Mouse (Mus musculus): Measurements from ENCODE around the gene Macf1. TPM values are rescaled to one million over a fixed set of nuclear protein-coding genes. Genes with fewer than 3 reads are reported as not detected.

Macf1 gene
- 243 and 269 TPM in 2 replicates for total RNA-seq (2014; rRNA removed)
- 57.3 and 57.8 TPM in 2 replicates for polyA plus RNA-seq (2015; fragmentation: Nextera tagmentation; extraction: Ambion mirVana)

- Histone ChIP-seq H3K9me3 (ENCODE audit: low read length) (no peaks in the 10 kb centered on the region), H3K27me3 (ENCODE audit: insufficient read depth, low read length) (no peaks in the 10 kb centered on the region), H3K27ac (peak within 1 kb of the TSS; percentile 92; the same call in 1 of the 2 replicates), H3K4me1 (ENCODE audit: insufficient read depth, low read length) (0 out of 2 replicates have a peak, but pooled peaks cover 5% of the 10 kb centered on the region), H3K4me2 (ENCODE audit: low read depth, low read length) (peak within 1 kb of the TSS; percentile 91), H3K36me3 (ENCODE audit: insufficient read depth, low read length) (no peaks in the 10 kb centered on the region; the same call in 1 of the 2 replicates), H3K9ac (replicated peaks; ENCODE audit: low read length) (no peak within 1 kb of the TSS), H3K4me3 (ENCODE audit: low read length) (peak within 1 kb of the TSS; percentile 85)
- TF ChIP-seq CTCF (IDR thresholded peaks at IDR 0.05; ENCODE audit: low read depth): no peak
- WGBS: 83% methylated on average over 3 of the region's 3 CpGs
- DNase-seq (ENCODE audit: low spot score) (no peak), ATAC-seq (no peak)
These were observed at the start of gene Macf1 for GRCm38 (mm10) chr4:123684260-123684659. Gene Macf1, minus strand, starts transcription at chr4:123684360.

- no peak for TF ChIP-seq CTCF (IDR thresholded peaks at IDR 0.05; ENCODE audit: low read depth)
- no peak overlapping the region for H3K27ac ChIP-seq
- H3K9me3 ChIP-seq (ENCODE audit: low read length): no peaks in the 10 kb centered on the region
- H3K36me3 ChIP-seq (ENCODE audit: insufficient read depth, low read length): peaks cover 15% of the 10 kb centered on the region
- H3K4me3 ChIP-seq (ENCODE audit: low read length): no peak overlapping the region
- 93% methylated on average over 9 of the region's 9 CpGs for WGBS
- no peaks in the 10 kb centered on the region for H3K4me1 ChIP-seq (ENCODE audit: insufficient read depth, low read length)
- H3K9ac ChIP-seq (replicated peaks; ENCODE audit: low read length): no peak overlapping the region
- no peak overlapping the region for H3K4me2 ChIP-seq (ENCODE audit: low read depth, low read length)
- H3K27me3 ChIP-seq (ENCODE audit: insufficient read depth, low read length): no peaks in the 10 kb centered on the region
- no peak for DNase-seq (ENCODE audit: low spot score)
- no peak for ATAC-seq
These were observed 49.4 kb upstream of the Macf1 start for GRCm38 (mm10) chr4:123733532-123733931.

- no peaks in the 10 kb centered on the region for H3K4me1 ChIP-seq (ENCODE audit: insufficient read depth, low read length)
- H3K9ac ChIP-seq (replicated peaks; ENCODE audit: low read length): no peak overlapping the region
- DNase-seq (ENCODE audit: low spot score) (no peak), ATAC-seq (0 out of 2 replicates have a peak, but pooled peaks have one; percentile 38)
- H3K36me3 ChIP-seq (ENCODE audit: insufficient read depth, low read length): peaks cover 9% of the 10 kb centered on the region
- no peak overlapping the region; the same call in 1 of the 2 replicates for H3K27ac ChIP-seq
- H3K9me3 ChIP-seq (ENCODE audit: low read length): no peaks in the 10 kb centered on the region
- WGBS: 84% methylated on average over 2 of the region's 2 CpGs
- H3K4me3 ChIP-seq (ENCODE audit: low read length): no peak overlapping the region
- no peak overlapping the region for H3K4me2 ChIP-seq (ENCODE audit: low read depth, low read length)
- no peaks in the 10 kb centered on the region for H3K27me3 ChIP-seq (ENCODE audit: insufficient read depth, low read length)
- no peak for TF ChIP-seq CTCF (IDR thresholded peaks at IDR 0.05; ENCODE audit: low read depth)
These were observed 48.8 kb upstream of the Macf1 start for GRCm38 (mm10) chr4:123732921-123733320.

- H3K27ac ChIP-seq: no peak overlapping the region; the same call in 1 of the 2 replicates
- ATAC-seq (peak; percentile 32; the same call in 1 of the 2 replicates), DNase-seq (ENCODE audit: low spot score) (peak; percentile 28)
- no peak overlapping the region for H3K9ac ChIP-seq (replicated peaks; ENCODE audit: low read length)
- H3K9me3 ChIP-seq (ENCODE audit: low read length): no peaks in the 10 kb centered on the region
- no peak for TF ChIP-seq CTCF (IDR thresholded peaks at IDR 0.05; ENCODE audit: low read depth)
- H3K36me3 ChIP-seq (ENCODE audit: insufficient read depth, low read length): peaks cover 6% of the 10 kb centered on the region
- no peak overlapping the region for H3K4me3 ChIP-seq (ENCODE audit: low read length)
- no peaks in the 10 kb centered on the region for H3K4me1 ChIP-seq (ENCODE audit: insufficient read depth, low read length)
- no peaks in the 10 kb centered on the region for H3K27me3 ChIP-seq (ENCODE audit: insufficient read depth, low read length)
- WGBS: 87% methylated on average over 4 of the region's 4 CpGs
- H3K4me2 ChIP-seq (ENCODE audit: low read depth, low read length): no peak overlapping the region
These were observed 48.2 kb upstream of the Macf1 start for GRCm38 (mm10) chr4:123732163-123732910.

GRCm38 (mm10) chr4:123721761-123722160 lies 37.6 kb upstream of the Macf1 start:
- H3K36me3 ChIP-seq (ENCODE audit: insufficient read depth, low read length): no peaks in the 10 kb centered on the region
- no peak overlapping the region for H3K9ac ChIP-seq (replicated peaks; ENCODE audit: low read length)
- no peak overlapping the region for H3K4me3 ChIP-seq (ENCODE audit: low read length)
- WGBS: 77% methylated on average over 4 of the region's 4 CpGs
- no peak overlapping the region for H3K4me2 ChIP-seq (ENCODE audit: low read depth, low read length)
- TF ChIP-seq CTCF (IDR thresholded peaks at IDR 0.05; ENCODE audit: low read depth): no peak
- ATAC-seq (no peak), DNase-seq (ENCODE audit: low spot score) (no peak)
- no peaks in the 10 kb centered on the region for H3K9me3 ChIP-seq (ENCODE audit: low read length)
- H3K4me1 ChIP-seq (ENCODE audit: insufficient read depth, low read length): no peaks in the 10 kb centered on the region; the same call in 1 of the 2 replicates
- no peaks in the 10 kb centered on the region for H3K27me3 ChIP-seq (ENCODE audit: insufficient read depth, low read length)
- no peak overlapping the region for H3K27ac ChIP-seq

- Histone ChIP-seq H3K9ac (replicated peaks; ENCODE audit: low read length) (peak overlapping the region; percentile 33; the same call in 1 of the 2 replicates), H3K9me3 (ENCODE audit: low read length) (no peaks in the 10 kb centered on the region), H3K27me3 (ENCODE audit: insufficient read depth, low read length) (no peaks in the 10 kb centered on the region), H3K4me1 (ENCODE audit: insufficient read depth, low read length) (no peaks in the 10 kb centered on the region; the same call in 1 of the 2 replicates), H3K27ac (peak overlapping the region; percentile 78; the same call in 1 of the 2 replicates), H3K4me3 (ENCODE audit: low read length) (peak overlapping the region; percentile 75), H3K4me2 (ENCODE audit: low read depth, low read length) (peak overlapping the region; percentile 65), H3K36me3 (ENCODE audit: insufficient read depth, low read length) (peaks cover 10% of the 10 kb centered on the region)
- 24% methylated on average over 7 of the region's 7 CpGs for WGBS
- TF ChIP-seq CTCF (IDR thresholded peaks at IDR 0.05; ENCODE audit: low read depth): no peak
- DNase-seq (ENCODE audit: low spot score): no peak
- peak; percentile 8; the same call in 1 of the 2 replicates for ATAC-seq
These were observed 34.2 kb upstream of the Macf1 start for GRCm38 (mm10) chr4:123718434-123718780.
